Mouse (Mus musculus) limb, embryonic 13.5 days (tissue): ENCODE data around the gene Bbs2. TPM values are rescaled to one million over a fixed set of nuclear protein-coding genes. Genes with fewer than 3 reads are reported as not detected.

Experiments
- ATAC-seq: fragments of 200-750 bp; cut with Nextera tagmentation; 2 replicates; pipeline ENCODE4 v1.8.0; 2017; ENCODE audit warnings: low read depth, moderate number of reproducible peaks, moderate TSS enrichment; ENCODE audit not compliant: low FRiP score
- H3K27ac ChIP-seq: fragments of 300-500 bp; sonication (generic); 2 replicates; pipeline ENCODE4 v1.5.1; 2015; ENCODE audit warnings: inconsistent platforms, mild to moderate bottlenecking, moderate library complexity
- H3K27me3 ChIP-seq: fragments of 300-500 bp; sonication (generic); 2 replicates; pipeline ENCODE4 v1.6.1; 2015; ENCODE audit warnings: mild to moderate bottlenecking, inconsistent platforms
- H3K36me3 ChIP-seq: fragments of 300-500 bp; sonication (generic); 2 replicates; pipeline ENCODE4 v1.6.1; 2015; ENCODE audit warnings: inconsistent platforms, mild to moderate bottlenecking, moderate library complexity
- H3K4me1 ChIP-seq: fragments of 300-500 bp; sonication (generic); 2 replicates; pipeline ENCODE4 v1.6.1; 2015; ENCODE audit warnings: inconsistent platforms
- H3K4me2 ChIP-seq: fragments of 300-500 bp; sonication (generic); replicated peaks from 2 replicates; pipeline ENCODE4 v1.6.1; 2015; ENCODE audit warnings: inconsistent platforms, mild to moderate bottlenecking, moderate library complexity
- H3K4me3 ChIP-seq: fragments of 300-500 bp; sonication (generic); 2 replicates; pipeline ENCODE4 v1.5.1; 2015; ENCODE audit warnings: moderate library complexity, mild to moderate bottlenecking, inconsistent platforms
- H3K9ac ChIP-seq: fragments of 300-500 bp; sonication (generic); 2 replicates; pipeline ENCODE4 v1.6.1; 2015; ENCODE audit warnings: mild to moderate bottlenecking, inconsistent platforms
- H3K9me3 ChIP-seq: fragments of 300-500 bp; sonication (generic); 2 replicates; pipeline ENCODE4 v1.6.1; 2016; ENCODE audit warnings: inconsistent platforms
- WGBS: fragments of 180-500 bp; shearing (Covaris S2); methylation state at CpG from one replicate; pipeline ENCODE4 v1.1.7; 2015; 5-methylcytosine and 5-hydroxymethylcytosine counted together
- polyA plus RNA-seq: library from polyadenylated mRNA; unstranded; fragments of >200 nt; fragmentation: Nextera tagmentation; extraction: Ambion mirVana; gene quantifications from 2 replicates; pipeline ENCODE4 v1.2.1, GENCODE M21; 2015

Gene Bbs2
- polyA plus RNA-seq, 1 experiment from 2014 or later = 15.2 TPM

DNA sequence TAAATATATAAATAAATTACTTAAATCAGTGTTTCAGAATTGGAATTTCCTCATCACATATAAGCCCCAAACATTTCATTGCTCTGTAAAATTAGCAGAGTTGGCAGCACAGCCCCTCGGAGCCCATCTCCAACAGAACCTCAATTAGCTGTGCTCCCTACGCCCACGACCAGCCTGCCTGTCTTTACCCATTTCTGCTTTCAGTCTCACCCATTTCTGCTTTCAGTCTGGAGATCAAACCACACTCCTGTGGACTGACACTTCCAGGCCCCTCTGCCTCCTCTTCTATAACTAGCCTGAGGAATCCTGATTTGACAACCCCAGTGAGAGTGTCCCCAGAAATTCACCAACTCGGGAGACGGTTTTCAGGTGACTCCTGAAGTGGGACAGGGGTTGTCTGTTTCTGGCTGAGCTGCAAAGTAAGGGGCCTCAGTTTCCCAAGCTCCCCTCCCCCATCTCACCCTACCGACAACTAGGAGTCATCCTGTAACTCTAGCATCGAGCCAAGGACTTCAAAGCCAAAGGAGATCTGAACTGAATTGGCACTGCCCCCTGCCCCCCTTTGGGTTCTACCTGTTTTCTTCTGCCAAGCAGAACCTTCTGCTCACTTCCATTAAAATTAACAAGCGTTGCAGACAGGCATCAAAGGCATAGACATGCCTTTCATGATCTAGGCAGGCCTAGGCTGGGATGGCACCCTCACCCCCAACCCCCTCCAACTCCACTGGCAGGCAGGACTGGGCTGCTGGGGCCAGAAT lies 24.2 kb upstream of the Bbs2 start:
- ATAC-seq = no peak
- no peaks in the 10 kb centered on the region for H3K36me3 ChIP-seq
- no peaks in the 10 kb centered on the region for H3K27me3 ChIP-seq
- no peak overlapping the region for H3K27ac ChIP-seq
- H3K4me2 ChIP-seq = no peak overlapping the region
- 26% methylated on average over 8 of the region's 8 CpGs for WGBS
- H3K9me3 ChIP-seq = no peaks in the 10 kb centered on the region
- peaks cover 22% of the 10 kb centered on the region for H3K4me1 ChIP-seq
- H3K4me3 ChIP-seq = no peak overlapping the region
- no peak overlapping the region for H3K9ac ChIP-seq

DNA sequence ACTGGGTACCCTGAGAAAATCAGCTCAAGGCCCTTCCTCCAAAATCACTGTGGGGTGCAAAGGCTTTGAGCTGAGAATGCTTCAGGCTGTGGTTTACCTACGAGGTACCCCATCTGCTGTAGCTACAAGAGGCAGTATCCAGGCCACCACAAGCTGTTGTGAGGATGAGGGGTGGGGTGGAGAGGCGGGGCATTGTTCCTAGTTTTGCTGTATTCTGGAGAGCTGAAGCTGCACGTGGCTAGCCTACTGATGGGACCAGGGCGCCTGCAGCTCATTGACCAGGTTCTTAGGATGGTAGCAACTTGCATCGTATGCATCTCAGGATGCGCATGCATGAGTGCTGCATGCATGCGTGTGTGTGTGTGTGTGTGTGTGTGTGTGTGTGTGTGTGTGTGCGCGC lies 22.9 kb upstream of the Bbs2 start:
- H3K27me3 ChIP-seq = no peaks in the 10 kb centered on the region
- no peak overlapping the region for H3K27ac ChIP-seq
- no peaks in the 10 kb centered on the region for H3K9me3 ChIP-seq
- H3K9ac ChIP-seq = no peak overlapping the region
- H3K4me2 ChIP-seq = no peak overlapping the region
- no peak overlapping the region for H3K4me3 ChIP-seq
- H3K36me3 ChIP-seq = no peaks in the 10 kb centered on the region
- 78% methylated on average over 9 of the region's 9 CpGs for WGBS
- H3K4me1 ChIP-seq = peaks cover 22% of the 10 kb centered on the region
- ATAC-seq = no peak

DNA sequence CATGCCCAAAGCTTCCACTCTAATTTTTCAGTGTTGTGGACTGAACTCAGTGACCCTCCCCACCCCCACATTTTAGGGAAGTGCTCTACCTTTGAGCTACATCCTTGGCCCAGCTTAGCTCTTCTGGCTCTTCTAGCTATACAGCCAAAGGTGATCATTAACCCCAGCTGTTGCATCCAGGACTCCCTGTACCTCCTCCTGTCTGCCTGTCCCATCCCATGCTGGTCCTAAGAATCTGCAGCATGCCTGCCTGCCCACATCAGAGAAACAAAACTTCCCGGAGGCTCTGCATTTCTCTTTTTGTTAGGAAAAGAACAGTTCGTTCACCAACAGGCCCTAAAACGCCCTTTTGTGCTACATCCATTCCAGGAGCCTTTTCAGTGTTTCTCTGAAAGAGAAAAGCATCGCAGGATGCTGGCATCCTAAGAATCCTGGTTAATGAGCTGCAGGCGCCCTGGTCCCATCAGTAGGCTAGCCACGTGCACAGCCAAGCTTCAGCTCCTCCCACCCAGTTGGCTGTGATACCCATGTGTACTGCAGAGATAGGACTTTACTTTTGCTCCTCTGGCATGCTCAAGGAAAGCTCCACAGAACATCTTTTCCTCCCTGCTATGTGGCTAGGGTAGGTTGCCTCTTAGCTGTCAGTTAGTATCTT lies 20.2 kb upstream of the Bbs2 start:
- no peaks in the 10 kb centered on the region for H3K9me3 ChIP-seq
- H3K4me2 ChIP-seq = 0 out of 2 replicates have a peak overlapping the region, but pooled peaks have one; percentile 11
- no peak for ATAC-seq
- peaks cover 22% of the 10 kb centered on the region for H3K4me1 ChIP-seq
- H3K27ac ChIP-seq = no peak overlapping the region
- H3K27me3 ChIP-seq = no peaks in the 10 kb centered on the region
- 0 out of 2 replicates have a peak overlapping the region, but pooled peaks have one; percentile 39 for H3K9ac ChIP-seq
- H3K4me3 ChIP-seq = no peak overlapping the region
- no peaks in the 10 kb centered on the region for H3K36me3 ChIP-seq
- 3% methylated on average over 6 of the region's 6 CpGs for WGBS

DNA sequence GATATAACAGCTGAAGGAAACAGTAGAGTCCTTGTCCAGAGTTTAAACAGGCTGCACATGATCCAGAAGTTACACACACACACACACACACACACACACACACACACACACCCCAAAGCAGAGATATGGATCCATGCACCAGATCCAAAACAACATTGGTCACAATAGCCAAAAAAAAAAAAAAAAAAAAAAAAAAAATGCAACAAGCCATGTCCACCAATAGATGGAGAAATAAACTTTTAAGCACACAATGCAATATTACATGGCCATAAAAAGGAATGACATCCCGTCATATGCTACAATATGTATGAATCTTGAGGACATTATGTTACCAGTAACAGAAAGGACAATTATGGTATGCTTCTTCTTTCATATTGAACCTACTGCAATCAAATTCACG lies 15.2 kb upstream of the Bbs2 start:
- no peak overlapping the region for H3K27ac ChIP-seq
- no peaks in the 10 kb centered on the region for H3K27me3 ChIP-seq
- H3K4me3 ChIP-seq = no peak overlapping the region
- H3K4me1 ChIP-seq = peaks cover 4% of the 10 kb centered on the region
- H3K9me3 ChIP-seq = no peaks in the 10 kb centered on the region
- 86% methylated on average over 2 of the region's 2 CpGs for WGBS
- no peak overlapping the region for H3K9ac ChIP-seq
- no peak for ATAC-seq
- no peak overlapping the region for H3K4me2 ChIP-seq
- H3K36me3 ChIP-seq = no peaks in the 10 kb centered on the region

DNA sequence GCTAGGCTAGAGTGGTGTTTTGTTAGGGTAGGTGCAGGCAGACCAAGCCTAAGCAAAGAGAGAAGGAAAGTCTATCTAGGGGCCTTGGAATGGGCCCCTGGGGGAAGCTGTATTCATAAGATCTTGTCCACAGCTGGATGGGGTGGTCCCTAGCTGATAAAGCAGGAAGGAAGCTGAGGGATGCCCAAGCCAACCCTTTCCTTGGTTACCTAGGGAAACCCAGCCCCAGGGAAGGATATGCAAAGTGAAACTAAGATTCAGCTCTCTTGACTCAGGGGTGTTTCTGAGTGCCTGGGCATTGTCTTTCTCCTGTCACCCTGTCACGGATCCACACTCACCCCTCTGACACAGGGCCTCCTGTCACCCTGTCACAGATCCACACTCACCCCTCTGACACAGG lies 14.7 kb upstream of the Bbs2 start:
- no peak overlapping the region for H3K9ac ChIP-seq
- no peak overlapping the region for H3K4me2 ChIP-seq
- H3K36me3 ChIP-seq = no peaks in the 10 kb centered on the region
- no peak for ATAC-seq
- 71% methylated on average over 1 of the region's 1 CpGs for WGBS
- no peaks in the 10 kb centered on the region for H3K9me3 ChIP-seq
- no peak overlapping the region for H3K4me3 ChIP-seq
- no peak overlapping the region for H3K27ac ChIP-seq
- H3K4me1 ChIP-seq = peaks cover 5% of the 10 kb centered on the region; the same call in 1 of the 2 replicates
- H3K27me3 ChIP-seq = no peaks in the 10 kb centered on the region

DNA sequence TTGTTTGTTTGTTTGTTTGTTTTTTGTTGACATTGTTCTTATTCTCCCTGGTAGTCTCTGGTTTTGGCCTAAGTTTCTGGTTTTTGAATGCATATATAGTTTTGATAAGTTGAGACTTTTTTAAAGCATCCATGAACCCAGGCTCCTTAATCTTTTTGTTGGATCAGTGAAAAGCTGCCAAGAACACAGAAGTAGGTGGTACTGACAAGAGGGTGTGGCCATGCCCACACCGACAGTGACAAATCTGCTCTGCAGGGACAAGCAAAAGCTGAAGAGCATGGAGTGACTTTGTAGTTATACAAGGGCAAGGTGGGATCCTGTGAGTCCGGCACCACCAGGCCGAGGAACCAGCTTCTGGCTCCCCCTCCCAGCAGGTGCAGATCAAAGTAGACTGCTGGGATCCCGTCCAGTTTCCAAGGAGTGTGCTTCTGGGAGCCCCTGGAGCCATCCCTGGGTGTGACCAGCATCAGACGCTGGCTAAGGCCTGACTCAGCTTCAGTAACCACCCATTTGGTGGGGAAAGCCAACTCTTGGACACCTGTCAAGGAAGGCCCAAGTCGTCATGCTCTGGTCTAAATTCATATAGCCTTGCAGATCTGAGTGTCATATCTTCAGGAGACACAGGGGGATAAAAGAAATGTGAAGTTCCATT lies 11.9 kb upstream of the Bbs2 start:
- ATAC-seq = no peak
- Histone ChIP-seq H3K4me2 (no peak overlapping the region), H3K4me3 (no peak overlapping the region), H3K9ac (no peak overlapping the region), H3K4me1 (peaks cover 5% of the 10 kb centered on the region; the same call in 1 of the 2 replicates), H3K27me3 (no peaks in the 10 kb centered on the region), H3K27ac (no peak overlapping the region), H3K36me3 (no peaks in the 10 kb centered on the region), H3K9me3 (no peaks in the 10 kb centered on the region)
- WGBS = 60% methylated on average over 6 of the region's 6 CpGs

DNA sequence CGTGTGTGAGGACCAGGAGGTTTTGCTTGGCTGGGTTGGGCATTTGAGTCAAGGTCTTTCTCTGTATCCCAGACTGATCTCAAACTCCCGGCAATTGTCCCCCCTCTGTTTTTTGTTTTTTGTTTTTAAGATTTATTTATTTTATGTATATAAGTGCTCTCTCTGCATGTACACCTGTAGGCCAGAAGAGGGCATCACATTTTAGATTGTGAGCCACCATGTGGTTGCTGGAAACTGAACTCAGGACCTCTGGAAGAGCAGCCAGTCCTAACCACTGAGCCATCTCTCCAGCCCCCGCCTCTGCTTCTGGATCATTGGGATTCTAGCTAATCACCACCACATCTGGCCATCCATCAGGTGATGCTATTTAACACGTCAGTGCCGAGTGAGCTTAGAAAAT lies 11.1 kb upstream of the Bbs2 start:
- Histone ChIP-seq H3K9ac (no peak overlapping the region), H3K36me3 (no peaks in the 10 kb centered on the region), H3K4me1 (peaks cover 5% of the 10 kb centered on the region; the same call in 1 of the 2 replicates), H3K4me3 (no peak overlapping the region), H3K27me3 (no peaks in the 10 kb centered on the region), H3K27ac (no peak overlapping the region), H3K9me3 (no peaks in the 10 kb centered on the region), H3K4me2 (no peak overlapping the region)
- WGBS = 68% methylated on average over 5 of the region's 5 CpGs
- no peak for ATAC-seq

DNA sequence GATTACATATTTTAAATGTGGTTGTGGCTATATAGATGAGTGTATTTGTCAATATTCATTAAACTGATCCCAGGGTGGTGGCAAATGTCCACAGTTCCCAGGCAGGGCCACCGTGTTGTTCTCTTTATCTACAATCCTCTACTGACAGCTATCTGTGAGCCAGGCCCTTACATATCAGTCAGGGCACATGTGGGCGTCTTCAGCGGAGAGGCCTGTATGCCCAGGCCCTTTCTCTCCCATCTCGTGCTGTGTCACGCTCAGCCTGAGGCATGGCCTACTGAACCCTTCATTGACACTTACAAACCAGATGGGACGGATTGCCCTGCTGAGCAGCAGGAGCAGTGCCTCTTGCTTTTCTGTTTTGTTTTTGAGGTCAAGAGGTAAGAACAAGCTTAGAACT lies 10.7 kb upstream of the Bbs2 start:
- H3K36me3 ChIP-seq = no peaks in the 10 kb centered on the region
- no peak overlapping the region for H3K4me3 ChIP-seq
- H3K27ac ChIP-seq = no peak overlapping the region
- 82% methylated on average over 6 of the region's 6 CpGs for WGBS
- ATAC-seq = no peak
- no peaks in the 10 kb centered on the region for H3K9me3 ChIP-seq
- no peak overlapping the region for H3K9ac ChIP-seq
- H3K27me3 ChIP-seq = no peaks in the 10 kb centered on the region
- peaks cover 5% of the 10 kb centered on the region; the same call in 1 of the 2 replicates for H3K4me1 ChIP-seq
- H3K4me2 ChIP-seq = no peak overlapping the region

DNA sequence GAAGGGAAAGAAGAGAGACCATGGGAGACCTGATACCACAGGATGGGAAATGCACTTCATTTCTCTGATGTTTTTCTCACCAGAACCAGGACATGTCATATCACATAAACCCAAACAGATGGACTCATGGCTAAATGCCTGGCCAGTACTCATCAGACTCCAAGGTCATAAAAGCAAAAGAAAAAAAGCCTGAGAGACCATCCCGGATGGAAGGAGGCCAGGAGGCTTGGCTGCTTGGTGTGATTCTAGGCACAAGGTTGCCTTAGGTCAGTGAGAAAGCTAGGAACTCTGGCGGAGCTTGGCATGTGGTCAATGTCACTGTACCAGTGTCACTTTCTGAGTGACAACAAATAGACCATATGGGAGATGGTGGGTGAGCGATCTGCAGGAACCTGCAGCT lies 9.1 kb upstream of the Bbs2 start:
- peaks cover 5% of the 10 kb centered on the region; the same call in 1 of the 2 replicates for H3K4me1 ChIP-seq
- H3K27ac ChIP-seq = no peak overlapping the region
- no peak overlapping the region for H3K4me2 ChIP-seq
- H3K27me3 ChIP-seq = no peaks in the 10 kb centered on the region
- ATAC-seq = no peak
- WGBS = 63% methylated on average over 3 of the region's 3 CpGs
- H3K4me3 ChIP-seq = no peak overlapping the region
- H3K9me3 ChIP-seq = no peaks in the 10 kb centered on the region
- no peak overlapping the region for H3K9ac ChIP-seq
- no peaks in the 10 kb centered on the region for H3K36me3 ChIP-seq

DNA sequence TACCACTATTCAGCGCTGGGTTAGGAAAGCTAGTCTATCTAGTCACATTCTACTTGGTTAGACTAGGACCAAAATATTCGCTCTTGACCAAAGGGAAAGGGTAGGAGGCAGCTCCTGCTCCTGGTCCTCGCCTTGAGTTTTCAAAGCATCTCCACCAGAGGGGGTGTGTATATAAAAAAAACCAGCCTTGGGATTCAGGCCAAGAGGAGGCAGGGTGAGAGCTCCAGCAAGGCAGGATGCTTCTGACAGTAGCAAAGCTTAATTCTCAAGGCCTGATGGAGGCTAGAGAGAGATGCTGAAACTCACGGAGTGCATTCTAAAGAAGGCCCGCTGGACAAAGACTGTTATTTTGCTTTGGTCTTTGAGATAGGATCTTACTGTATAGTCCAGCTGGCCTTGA lies 5.4 kb upstream of the Bbs2 start:
- Histone ChIP-seq H3K9ac (no peak overlapping the region), H3K9me3 (no peaks in the 10 kb centered on the region), H3K27me3 (no peaks in the 10 kb centered on the region), H3K27ac (no peak overlapping the region), H3K36me3 (no peaks in the 10 kb centered on the region), H3K4me2 (no peak overlapping the region), H3K4me1 (peaks cover 5% of the 10 kb centered on the region; the same call in 1 of the 2 replicates), H3K4me3 (no peak overlapping the region)
- WGBS = 55% methylated on average over 5 of the region's 5 CpGs
- ATAC-seq = no peak

DNA sequence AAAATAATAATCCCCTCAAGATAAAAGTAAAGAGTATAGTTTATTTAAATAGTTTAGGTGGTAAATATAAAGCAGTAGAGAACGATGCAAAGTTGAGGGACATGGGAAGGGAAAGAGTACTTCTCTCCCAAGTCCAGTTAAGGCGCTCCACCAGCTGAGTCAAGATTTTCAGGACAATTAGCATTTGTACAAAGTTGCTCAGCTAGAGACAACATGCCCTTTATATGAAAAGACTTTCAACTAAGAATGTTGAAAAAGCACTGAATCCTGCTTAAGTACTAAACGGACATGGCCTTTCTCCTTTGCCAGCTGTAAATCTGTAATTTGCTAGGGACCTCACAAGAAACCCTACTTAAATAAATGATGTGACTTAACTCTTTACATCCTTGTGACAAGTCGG lies 268 bp upstream of the Bbs2 start:
- H3K4me2 ChIP-seq = peak overlapping the region; percentile 70
- WGBS = 52% methylated on average over 4 of the region's 4 CpGs
- peak overlapping the region; percentile 58 for H3K4me3 ChIP-seq
- no peaks in the 10 kb centered on the region for H3K27me3 ChIP-seq
- peaks cover 5% of the 10 kb centered on the region; the same call in 1 of the 2 replicates for H3K4me1 ChIP-seq
- H3K9ac ChIP-seq = no peak overlapping the region
- H3K36me3 ChIP-seq = no peaks in the 10 kb centered on the region
- no peaks in the 10 kb centered on the region for H3K9me3 ChIP-seq
- peak overlapping the region; percentile 96 for H3K27ac ChIP-seq
- no peak for ATAC-seq

DNA sequence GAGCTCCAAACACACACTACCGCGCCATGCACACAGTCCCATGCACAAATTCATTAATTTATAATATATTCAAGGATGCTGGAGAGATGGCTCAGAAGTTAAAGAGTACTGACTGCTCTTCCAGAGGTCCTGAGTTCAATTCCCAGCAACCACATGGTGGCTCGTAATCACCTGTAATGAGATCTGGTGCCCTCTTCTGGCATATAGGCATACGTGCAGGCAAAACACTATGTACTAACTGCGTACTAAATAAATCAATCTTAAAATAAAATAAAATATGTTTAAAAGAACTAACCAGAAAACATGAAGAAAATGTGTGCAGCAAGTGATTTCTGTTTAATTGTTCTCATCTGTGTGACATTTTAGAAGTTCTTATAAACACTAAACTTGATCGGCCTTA lies 4.4 kb downstream of the Bbs2 start:
- WGBS = 83% methylated on average over 6 of the region's 6 CpGs
- Histone ChIP-seq H3K4me2 (no peak overlapping the region), H3K27ac (no peak overlapping the region), H3K9me3 (no peaks in the 10 kb centered on the region), H3K36me3 (no peaks in the 10 kb centered on the region), H3K9ac (no peak overlapping the region), H3K27me3 (no peaks in the 10 kb centered on the region), H3K4me1 (peaks cover 10% of the 10 kb centered on the region; the same call in 1 of the 2 replicates), H3K4me3 (no peak overlapping the region)
- no peak for ATAC-seq
